Comparison of ENCODE assay signal across 13 mouse cellular contexts in genomic region chr1:171239992-171240744, GRCm38 (mm10). TPM values are rescaled to one million over a fixed set of nuclear protein-coding genes. Genes with fewer than 3 reads are reported as not detected.
DNase-seq lines count a peak whose midpoint lies in the region; ATAC-seq and TF ChIP-seq lines count a peak whose summit lies in the region.
"Had no signal": no experiment of that assay in that cellular context is flagged by ENCODE, and none has a peak within 500 bp of the region (broad histone marks: within the 10 kb centered on the region; RNA-seq: fewer than 3 reads in every experiment).

No protein-coding gene starts in this region.

- 50% methylated on average over 15 of the region's 15 CpGs for WGBS in kidney, adult 2 months
- WGBS in lung, postnatal 0 days: 66% methylated on average over 15 of the region's 15 CpGs

- no peaks in the 10 kb centered on the region; the same call in 1 of the 2 replicates for H3K4me1 ChIP-seq in kidney, adult 2 months (ENCODE audit: control insufficient read depth, insufficient read depth, low read length)
- no peaks in the 10 kb centered on the region; the same call in 1 of the 2 replicates for H3K4me1 ChIP-seq in brown adipose tissue, adult 24 weeks (ENCODE audit: control insufficient read depth, insufficient read depth, insufficient read length, low read length)
- H3K4me1 ChIP-seq in lung, postnatal 0 days (ENCODE audit: insufficient read depth, low read depth, low read length): 0 out of 2 replicates have a peak, but pooled peaks cover 3% of the 10 kb centered on the region

- H3K4me2 ChIP-seq in lung, postnatal 0 days (replicated peaks; ENCODE audit: low read depth, low read length): no peak overlapping the region
- H3K4me2 ChIP-seq: heart, embryonic 13.5 days had no signal

- H3K9ac ChIP-seq in lung, postnatal 0 days (replicated peaks; ENCODE audit: low read depth): no peak overlapping the region
- H3K9ac ChIP-seq: heart, embryonic 13.5 days had no signal

- H3K36me3 ChIP-seq in kidney, adult 2 months (ENCODE audit: control insufficient read depth, insufficient read depth, low read length): peaks cover 19% of the 10 kb centered on the region
- peaks cover 38% of the 10 kb centered on the region for H3K36me3 ChIP-seq in lung, postnatal 0 days (ENCODE audit: insufficient read depth, low read length)

- peak; percentile 99 for TF ChIP-seq EP300 in lung, postnatal 0 days (IDR thresholded peaks at IDR 0.05)

- H3K27ac ChIP-seq in kidney, adult 2 months (ENCODE audit: insufficient read depth, low read depth, low read length): peak overlapping the region; percentile 63
- H3K27ac ChIP-seq in brown adipose tissue, adult 24 weeks (replicated peaks; ENCODE audit: low read depth, low read length): peak overlapping the region; percentile 73
- peak overlapping the region; percentile 74 for H3K27ac ChIP-seq in lung, postnatal 0 days (ENCODE audit: low read length)
- H3K27ac ChIP-seq: heart, embryonic 13.5 days had no signal

- intact Hi-C loops in heart, postnatal 25 days (cut with DNase I): no loop called here

- ATAC-seq in lung, postnatal 0 days: peak; percentile 89
- no peak for ATAC-seq in granulocyte monocyte progenitor cell, adult 5-6 weeks (replicated peaks; ENCODE audit: poor library complexity, severe bottlenecking)

- TF ChIP-seq CTCF in kidney, adult 2 months (conservative IDR thresholded peaks at IDR 0.05; ENCODE audit: insufficient read depth, insufficient read length, low read depth, low read length): no peak
- no peak for TF ChIP-seq CTCF in lung, postnatal 0 days (IDR thresholded peaks at IDR 0.05)

- no peaks in the 10 kb centered on the region for H3K9me3 ChIP-seq in lung, postnatal 0 days (ENCODE audit: low read length)
- H3K9me3 ChIP-seq: heart, embryonic 13.5 days had no signal

- H3K4me3 ChIP-seq in kidney, adult 2 months (ENCODE audit: insufficient read depth, low read depth, low read length): no peak overlapping the region
- H3K4me3 ChIP-seq in brown adipose tissue, adult 24 weeks (ENCODE audit: insufficient read depth, low read depth, low read length): no peak overlapping the region
- H3K4me3 ChIP-seq in lung, postnatal 0 days (ENCODE audit: low read depth, low read length): no peak overlapping the region
- H3K4me3 ChIP-seq: erythroblast, embryonic 14.5 days; heart, embryonic 13.5 days had no signal

- H3K27me3 ChIP-seq in kidney, adult 2 months (replicated peaks; ENCODE audit: control insufficient read depth, insufficient read depth, low read length): no peaks in the 10 kb centered on the region
- no peaks in the 10 kb centered on the region for H3K27me3 ChIP-seq in lung, postnatal 0 days (replicated peaks; ENCODE audit: insufficient read depth, low read length)
- H3K27me3 ChIP-seq: CH12.LX; heart, embryonic 13.5 days had no signal

- TF ChIP-seq POLR2A in kidney, adult 2 months (IDR thresholded peaks at IDR 0.05; ENCODE audit: low read depth, low read length): no peak

- DNase-seq in kidney, adult 2 months: peak; percentile 81
- no peak for DNase-seq in kidney, adult 18-20 months
- DNase-seq in heart, postnatal 25 days (ENCODE audit: low spot score): peak; percentile 46
- DNase-seq in lung, postnatal 0 days (ENCODE audit: low spot score): peak; percentile 87
- DNase-seq in embryo, embryonic 9.5 days (ENCODE audit: extremely low spot score): no peak
- no peak for DNase-seq in ovary, postnatal 14 days (ENCODE audit: low spot score)
- DNase-seq: layer of hippocampus, postnatal 36 days; midbrain, embryonic 14.5 days had no signal

RNA-seq across cellular contexts. Expression of gene Fcer1g, which starts 6.0 kb away (rescaled TPM):
- polyA plus RNA-seq in kidney, adult 2 months (2012; rRNA removed): 35.8 and 46.8 TPM in 2 replicates
- polyA plus RNA-seq in brown adipose tissue, adult 24 weeks (2012; ENCODE audit: insufficient read depth, insufficient read length, missing spikeins): 29.3 and 35.1 TPM in 2 replicates
- total RNA-seq in heart, postnatal 25 days (2021): 10 to 100 TPM; 11.0 to 12.9 TPM
- polyA plus RNA-seq in lung, postnatal 0 days (2015; fragmentation: Nextera tagmentation; extraction: Ambion mirVana): 121 and 130 TPM in 2 replicates
- 327 and 359 TPM in 2 replicates for total RNA-seq in granulocyte monocyte progenitor cell, adult 5-6 weeks (2014; fragmentation: Nextera tagmentation)
- total RNA-seq in granulocyte monocyte progenitor cell, adult 5-6 weeks (2017): 143 and 171 TPM in 2 replicates

RNA-seq across cellular contexts. Expression of gene Adamts4, which starts 10.1 kb away (rescaled TPM):
- polyA plus RNA-seq in kidney, adult 2 months (2012; rRNA removed): 1.2 and 1.5 TPM in 2 replicates
- polyA plus RNA-seq in brown adipose tissue, adult 24 weeks (2012; ENCODE audit: insufficient read depth, insufficient read length, missing spikeins): 0.50 and 1.2 TPM in 2 replicates
- total RNA-seq in heart, postnatal 25 days (2021): 1 to 10 TPM in 1 of 2 experiments, under 1 TPM in 1; 0.49 to 2.0 TPM
- polyA plus RNA-seq in lung, postnatal 0 days (2015; fragmentation: Nextera tagmentation; extraction: Ambion mirVana): 2.7 and 3.3 TPM in 2 replicates
- not detected in 2 replicates for total RNA-seq in granulocyte monocyte progenitor cell, adult 5-6 weeks (2014; fragmentation: Nextera tagmentation)
- not detected in 2 replicates for total RNA-seq in granulocyte monocyte progenitor cell, adult 5-6 weeks (2017)
- polyA plus RNA-seq: erythroblast, embryonic 14.5 days had no signal

RNA-seq across cellular contexts. Expression of gene Ndufs2, which starts 11.0 kb away (rescaled TPM):
- 374 and 559 TPM in 2 replicates for polyA plus RNA-seq in kidney, adult 2 months (2012; rRNA removed)
- polyA plus RNA-seq in brown adipose tissue, adult 24 weeks (2012; ENCODE audit: insufficient read depth, insufficient read length, missing spikeins): 1,478 and 1,710 TPM in 2 replicates
- total RNA-seq in heart, postnatal 25 days (2021): 1,000 to 10,000 TPM; 1,437 to 1,441 TPM
- 172 and 188 TPM in 2 replicates for polyA plus RNA-seq in lung, postnatal 0 days (2015; fragmentation: Nextera tagmentation; extraction: Ambion mirVana)
- 270 and 271 TPM in 2 replicates for total RNA-seq in granulocyte monocyte progenitor cell, adult 5-6 weeks (2014; fragmentation: Nextera tagmentation)
- total RNA-seq in granulocyte monocyte progenitor cell, adult 5-6 weeks (2017): 358 and 391 TPM in 2 replicates

RNA-seq across cellular contexts. Expression of gene Apoa2, which starts 15.3 kb away (rescaled TPM):
- 19.8 and 20.8 TPM in 2 replicates for polyA plus RNA-seq in kidney, adult 2 months (2012; rRNA removed)
- 3.5 and 19.0 TPM in 2 replicates for polyA plus RNA-seq in brown adipose tissue, adult 24 weeks (2012; ENCODE audit: insufficient read depth, insufficient read length, missing spikeins)
- total RNA-seq in heart, postnatal 25 days (2021): 1 to 10 TPM; 2.9 to 3.0 TPM
- 2.3 and 5.5 TPM in 2 replicates for polyA plus RNA-seq in lung, postnatal 0 days (2015; fragmentation: Nextera tagmentation; extraction: Ambion mirVana)
- total RNA-seq in granulocyte monocyte progenitor cell, adult 5-6 weeks (2014; fragmentation: Nextera tagmentation): 4.5 and 6.9 TPM in 2 replicates
- total RNA-seq in granulocyte monocyte progenitor cell, adult 5-6 weeks (2017): 3.7 and 8.0 TPM in 2 replicates

RNA-seq across cellular contexts. Expression of gene Tomm40l, which starts 17.9 kb away (rescaled TPM):
- polyA plus RNA-seq in kidney, adult 2 months (2012; rRNA removed): 46.4 and 51.8 TPM in 2 replicates
- 59.3 and 65.5 TPM in 2 replicates for polyA plus RNA-seq in brown adipose tissue, adult 24 weeks (2012; ENCODE audit: insufficient read depth, insufficient read length, missing spikeins)
- total RNA-seq in heart, postnatal 25 days (2021): 100 to 1,000 TPM in 1 of 2 experiments, 10 to 100 TPM in 1; 88.9 to 101 TPM
- polyA plus RNA-seq in lung, postnatal 0 days (2015; fragmentation: Nextera tagmentation; extraction: Ambion mirVana): 14.9 and 17.1 TPM in 2 replicates
- total RNA-seq in granulocyte monocyte progenitor cell, adult 5-6 weeks (2014; fragmentation: Nextera tagmentation): 30.1 and 30.3 TPM in 2 replicates
- 20.7 and 21.2 TPM in 2 replicates for total RNA-seq in granulocyte monocyte progenitor cell, adult 5-6 weeks (2017)

Comparison
In these comparisons a context has a peak if more than half of its experiments do, and no peak if none do; other contexts are left out.
1. DNase-seq: peak in kidney, adult 2 months (single experiment), heart, postnatal 25 days (single experiment) and lung, postnatal 0 days (single experiment); none in kidney, adult 18-20 months (single experiment), embryo, embryonic 9.5 days (single experiment) and ovary, postnatal 14 days (single experiment).
2. Peak in every context shown above with its lines, with median percentiles within 50 percentile points of each other: H3K27ac ChIP-seq.